Mouse (Mus musculus): ENCODE measurements at regions not wholly inside any gene's neighbourhood (a gene's known extent, or its start where the extent isn't known, plus 50 kb on each side); places are given as distances from the start of the nearest gene placed in this dataset.

GRCm38 (mm10) chr10:126176759-126177473, 210.9 kb downstream of the Lrig3 start:
- no peak for TF ChIP-seq EP300 (IDR thresholded peaks at IDR 0.05; ENCODE audit: low read depth)
- no peak for TF ChIP-seq CTCF (IDR thresholded peaks at IDR 0.05; ENCODE audit: low read depth)

Data from liver, embryonic 14.5 days (tissue).